Comparison of ENCODE assay signal across 9 mouse cellular contexts in genomic region chr13:97390449-97390930, GRCm38 (mm10).
DNase-seq lines count a peak whose midpoint lies in the region; ATAC-seq and TF ChIP-seq lines count a peak whose summit lies in the region.
"Had no signal": no experiment of that assay in that cellular context is flagged by ENCODE, and none has a peak within 500 bp of the region (broad histone marks: within the 10 kb centered on the region; RNA-seq: fewer than 3 reads in every experiment).

No protein-coding gene starts in this region.

- 32% methylated on average over 11 of the region's 11 CpGs for WGBS in forebrain, embryonic 11.5 days

- no peaks in the 10 kb centered on the region for H3K36me3 ChIP-seq in forebrain, embryonic 11.5 days (ENCODE audit: control insufficient read depth, insufficient read depth, low read length)
- no peaks in the 10 kb centered on the region for H3K36me3 ChIP-seq in myocyte (ENCODE audit: control insufficient read depth, insufficient read depth)

- H3ac ChIP-seq in myocyte (ENCODE audit: control insufficient read depth, insufficient read length) = no peak overlapping the region

- no peak overlapping the region for H3K9ac ChIP-seq in forebrain, embryonic 11.5 days (ENCODE audit: low read length)

- H3K79me2 ChIP-seq in myocyte (ENCODE audit: control insufficient read depth, insufficient read depth) = no peaks in the 10 kb centered on the region

- 0 out of 2 replicates have a peak overlapping the region, but pooled peaks have one; percentile 24 for H3K4me2 ChIP-seq in forebrain, embryonic 11.5 days (ENCODE audit: low read depth, low read length, severe bottlenecking)
- H3K4me2 ChIP-seq in myocyte (ENCODE audit: low read depth) = peak overlapping the region; percentile 82

- peak; percentile 43; the same call in 1 of the 2 replicates for ATAC-seq in forebrain, embryonic 11.5 days (replicated peaks; ENCODE audit: low FRiP score)
- no peak for ATAC-seq in cerebellum, adult (ENCODE audit: insufficient number of reproducible peaks, low FRiP score, low TSS enrichment)

- no peak overlapping the region for H3K27ac ChIP-seq in forebrain, embryonic 11.5 days (ENCODE audit: low read depth, low read length)

- no peaks in the 10 kb centered on the region; the same call in 1 of the 2 replicates for H3K4me1 ChIP-seq in forebrain, embryonic 11.5 days (replicated peaks; ENCODE audit: control insufficient read depth, insufficient read depth, low read length)

- H3K27me3 ChIP-seq in forebrain, embryonic 11.5 days (ENCODE audit: control insufficient read depth, insufficient read depth, low read length) = no peaks in the 10 kb centered on the region
- H3K27me3 ChIP-seq in myocyte (ENCODE audit: control insufficient read depth, insufficient read depth, insufficient read length) = no peaks in the 10 kb centered on the region
- H3K27me3 ChIP-seq: CH12.LX had no signal

- no peak overlapping the region for H3K4me3 ChIP-seq in forebrain, embryonic 11.5 days (ENCODE audit: low read depth, low read length)
- no peak overlapping the region for H3K4me3 ChIP-seq in myocyte

- peak; percentile 30 to 31 for DNase-seq in cerebellum, postnatal 14 days
- no peak for DNase-seq in cerebellum, adult 18-20 months
- DNase-seq in forebrain, embryonic 11.5 days (ENCODE audit: low spot score) = peak; percentile 71
- peak; percentile 38 for DNase-seq in heart, postnatal 25 days (ENCODE audit: low spot score)
- peak; percentile 42 for DNase-seq in left cerebral cortex, adult 11 months (ENCODE audit: low spot score)
- no peak for DNase-seq in ovary, postnatal 36 days (ENCODE audit: low spot score)

- intact Hi-C loops in heart, postnatal 25 days (cut with DNase I) = no loop called here

- TF ChIP-seq POLR2A in myocyte (IDR thresholded peaks at IDR 0.05; ENCODE audit: insufficient read length, low read depth) = no peak

- H3K9me3 ChIP-seq in forebrain, embryonic 11.5 days (ENCODE audit: control insufficient read depth, low read length) = no peaks in the 10 kb centered on the region

TF ChIP-seq in myocyte, 11 proteins besides CTCF, POLR2A, EP300 and RAD21:
- TF ChIP-seq MYOG (IDR thresholded peaks at IDR 0.05; ENCODE audit: control insufficient read depth in 1 of 3, insufficient read depth in 1 of 3, insufficient read length in 2 of 3, low read depth in 2 of 3) (peak in 2 of 3 experiments; percentile 80 to 91), POLR2AphosphoS2 (IDR thresholded peaks at IDR 0.05; ENCODE audit: insufficient read length, low read depth) (no peak), REST (IDR thresholded peaks at IDR 0.05; ENCODE audit: insufficient read depth, insufficient read length) (no peak), TCF12 (IDR thresholded peaks at IDR 0.05; ENCODE audit: insufficient read depth, poor library complexity, severe bottlenecking) (peak; percentile 50), USF1 (IDR thresholded peaks at IDR 0.05; ENCODE audit: low read depth) (peak; percentile 51), MAX (IDR thresholded peaks at IDR 0.05; ENCODE audit: low read depth) (no peak), SRF (IDR thresholded peaks at IDR 0.05; ENCODE audit: control insufficient read depth, insufficient read length, low read depth) (no peak), E2F4 (IDR thresholded peaks at IDR 0.05; ENCODE audit: insufficient read depth) (no peak), CEBPB (IDR thresholded peaks at IDR 0.05; ENCODE audit: insufficient read depth, poor library complexity, severe bottlenecking) (no peak), TCF3 (IDR thresholded peaks at IDR 0.05; ENCODE audit: insufficient read length, low read depth) (no peak), MYOD1 (IDR thresholded peaks at IDR 0.05; ENCODE audit: control insufficient read depth in 1 of 3, insufficient read length in 2 of 3, low read depth in 2 of 3) (peak; percentile 65 to 76 (median 75))

Comparison
In these comparisons a context has a peak if more than half of its experiments do, and no peak if none do; other contexts are left out.
1. DNase-seq: peak in cerebellum, postnatal 14 days (2 of 2), forebrain, embryonic 11.5 days (single experiment), heart, postnatal 25 days (single experiment) and left cerebral cortex, adult 11 months (single experiment); none in cerebellum, adult 18-20 months (0 of 2) and ovary, postnatal 36 days (single experiment).